Mouse (Mus musculus) T-cell, adult 66 days (primary cell): Measurements from ENCODE around the gene Rfx8. TPM values are rescaled to one million over a fixed set of nuclear protein-coding genes. Genes with fewer than 3 reads are reported as not detected.

Source experiments
- total RNA-seq, 2 experiments: library from RNA; stranded (reverse); gene quantifications; 3 replicates in 1 of 2; 4 replicates in 1 of 2; pipeline ENCODE4 v1.2.4; 2023

The Rfx8 gene
- total RNA-seq = not detected

GRCm38 (mm10) chr1:39720632-39721350 lies at the start of gene Rfx8:
TSS of gene Rfx8 (minus strand) at chr1:39720997.

GRCm38 (mm10) chr1:39651241-39651548 lies 69.6 kb downstream of the Rfx8 start, which contains the start of gene Creg2:
TSS of gene Creg2 (minus strand) at chr1:39651474.

Other genes starting within 250 kb of the Rfx8 start
- gene Tbc1d8, start 242.2 kb downstream of the Rfx8 start, total RNA-seq = 1 to 10 TPM; 2.9 to 3.0 TPM
- 10 to 100 TPM; 31.0 to 31.5 TPM for gene Cnot11, start 186.0 kb downstream of the Rfx8 start, total RNA-seq
- gene Rnf149, start 143.6 kb downstream of the Rfx8 start, total RNA-seq = 10 to 100 TPM; 29.1 to 38.3 TPM
- gene Creg2, start 69.5 kb downstream of the Rfx8 start, total RNA-seq = not detected
- not detected for gene Gm3646, start 84.3 kb upstream of the Rfx8 start, total RNA-seq
- 100 to 1,000 TPM; 273 to 329 TPM for gene Map4k4, start 179.9 kb upstream of the Rfx8 start, total RNA-seq